Mouse (Mus musculus) embryo, embryonic 11.5 days (tissue): ENCODE measurements around the gene Coa3.
"Not testable (repeated sequence)": the region's sequence is repeated elsewhere in the genome, so short reads cannot be mapped to it uniquely, and the experiment has no call there.

ENCODE experiments used
- DNase-seq: peaks from one replicate; pipeline ENCODE4 v3.0.0-alpha.2; 2012; ENCODE audit warnings: low read depth, low spot score

Gene Coa3

DNA sequence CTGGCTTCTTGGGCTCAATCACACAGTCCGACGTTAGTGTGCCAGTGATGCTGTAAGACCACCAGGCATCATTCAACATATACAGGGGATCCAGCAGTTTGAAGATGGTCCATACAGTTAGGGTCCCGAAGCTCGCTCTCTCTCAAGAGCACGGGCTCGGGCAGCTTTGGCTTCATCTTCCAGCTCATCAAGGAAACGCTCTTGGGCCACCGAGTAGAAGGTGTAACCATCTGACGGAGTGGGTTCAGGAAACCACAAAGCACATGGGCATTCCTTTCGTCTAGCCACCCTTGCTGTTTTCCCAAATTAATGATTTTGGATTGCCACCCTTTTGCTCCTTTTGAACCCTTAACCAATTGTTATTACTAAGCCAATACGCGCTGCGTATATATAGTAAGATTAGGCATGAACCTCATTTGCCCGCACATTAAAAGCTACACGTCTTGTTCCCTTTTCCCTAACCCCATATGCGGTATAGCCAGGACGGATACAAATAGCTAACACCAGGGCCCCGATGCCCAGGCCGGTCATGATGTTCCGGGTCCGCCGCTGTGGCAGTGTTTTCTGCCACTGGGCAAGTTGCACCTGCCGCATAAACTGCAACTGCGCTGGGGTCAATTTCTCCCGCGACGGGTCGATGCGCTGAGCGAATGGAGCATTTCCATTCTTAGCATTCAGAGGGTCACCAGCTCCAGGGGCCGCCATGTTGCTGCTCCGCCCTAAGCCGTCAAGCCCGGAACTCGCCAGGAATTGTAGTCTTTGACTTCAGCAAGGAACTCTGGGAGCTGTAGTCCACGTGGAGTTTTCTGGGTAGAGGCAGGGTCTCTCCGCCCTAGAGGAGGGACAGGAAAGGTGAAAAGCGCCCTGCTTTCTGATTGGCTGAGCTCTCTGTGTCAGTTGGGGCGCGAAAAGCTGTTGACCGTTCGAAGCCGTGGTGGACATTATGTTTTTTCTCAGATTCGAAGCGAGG is at the start of gene Coa3, which contains the start of gene Cntd1:
TSS of gene Coa3 (minus strand) at position 892 of the 970 bp plus-strand sequence.
TSS of gene Cntd1 (plus strand) at position 790 of the 970 bp plus-strand sequence.
- DNase-seq = peak; percentile 84

DNA sequence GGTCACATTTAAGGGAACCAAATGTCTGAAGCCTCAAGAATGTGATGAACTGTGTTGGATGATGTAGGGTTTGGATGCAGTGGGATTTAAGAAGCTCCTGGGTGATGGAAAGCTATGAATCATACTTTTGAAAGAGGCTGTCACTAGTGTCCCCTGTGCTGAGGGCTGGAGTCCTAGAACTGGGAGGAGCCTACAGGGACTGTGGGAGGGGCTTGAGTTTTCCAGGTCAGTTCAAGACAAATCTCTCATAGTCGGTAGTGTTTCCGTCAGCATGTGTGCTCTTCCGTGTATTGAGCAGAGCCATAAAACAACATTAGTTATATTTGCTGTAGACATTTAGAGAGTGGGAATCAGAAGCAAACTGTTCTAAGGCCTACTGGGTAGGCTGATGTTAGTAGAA is 48.4 kb upstream of the Coa3 start:
- no peak for DNase-seq

- DNase-seq = no peak
These were observed 47.2 kb upstream of the Coa3 start for GRCm38 (mm10) chr11:101326147-101326546.

GRCm38 (mm10) chr11:101325201-101325600 is 46.3 kb upstream of the Coa3 start:
- DNase-seq = not testable (repeated sequence)

DNA sequence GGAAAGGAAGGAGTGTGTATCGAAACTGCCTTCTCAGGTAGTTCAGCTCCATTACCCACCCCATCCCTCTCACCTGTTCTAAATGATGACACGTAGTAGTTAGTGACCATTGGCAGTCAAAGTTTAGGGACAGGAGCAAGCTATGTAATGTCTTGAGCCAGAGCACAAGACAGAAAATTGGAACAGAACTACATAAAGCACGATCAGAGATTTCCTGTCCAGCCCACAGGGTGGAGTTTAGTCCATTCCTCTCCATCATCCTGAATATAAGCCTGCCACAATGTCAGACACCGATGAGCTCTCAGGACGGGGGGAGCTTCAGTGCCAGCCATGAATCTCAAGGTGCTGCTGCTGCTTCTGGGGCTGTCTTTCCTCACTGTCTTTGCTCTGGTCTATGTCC is 45.8 kb upstream of the Coa3 start, which contains the start of gene Aoc2:
TSS of gene Aoc2 (plus strand) at position 301 of the 400 bp plus-strand sequence.
- DNase-seq = no peak

DNA sequence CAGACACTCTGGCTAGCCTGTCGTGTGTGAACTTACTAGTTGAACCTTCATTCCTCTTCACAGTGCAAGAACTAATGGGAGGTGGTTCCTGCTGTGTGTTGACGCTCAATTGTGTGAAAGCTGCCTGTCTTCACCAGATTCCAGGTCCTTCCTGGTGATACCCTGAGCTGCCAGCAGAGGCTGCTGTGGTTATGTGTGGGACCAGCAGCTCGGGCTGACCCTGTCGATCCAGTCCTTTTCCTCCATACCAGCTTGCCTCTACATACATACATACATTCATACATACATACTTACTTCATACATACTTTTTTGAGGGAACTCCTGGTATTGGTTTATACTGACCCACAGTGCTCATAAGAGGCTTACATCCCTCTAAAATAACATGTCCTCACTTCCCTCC is 44.7 kb upstream of the Coa3 start:
- DNase-seq = peak; percentile 45

GRCm38 (mm10) chr11:101316501-101316917 is 37.6 kb upstream of the Coa3 start:
- no peak for DNase-seq

GRCm38 (mm10) chr11:101315665-101316500 is 37.0 kb upstream of the Coa3 start, which contains the start of gene Psme3:
Gene Psme3 (plus strand): TSS chr11:101316213.
- peak; percentile 87 for DNase-seq

DNA sequence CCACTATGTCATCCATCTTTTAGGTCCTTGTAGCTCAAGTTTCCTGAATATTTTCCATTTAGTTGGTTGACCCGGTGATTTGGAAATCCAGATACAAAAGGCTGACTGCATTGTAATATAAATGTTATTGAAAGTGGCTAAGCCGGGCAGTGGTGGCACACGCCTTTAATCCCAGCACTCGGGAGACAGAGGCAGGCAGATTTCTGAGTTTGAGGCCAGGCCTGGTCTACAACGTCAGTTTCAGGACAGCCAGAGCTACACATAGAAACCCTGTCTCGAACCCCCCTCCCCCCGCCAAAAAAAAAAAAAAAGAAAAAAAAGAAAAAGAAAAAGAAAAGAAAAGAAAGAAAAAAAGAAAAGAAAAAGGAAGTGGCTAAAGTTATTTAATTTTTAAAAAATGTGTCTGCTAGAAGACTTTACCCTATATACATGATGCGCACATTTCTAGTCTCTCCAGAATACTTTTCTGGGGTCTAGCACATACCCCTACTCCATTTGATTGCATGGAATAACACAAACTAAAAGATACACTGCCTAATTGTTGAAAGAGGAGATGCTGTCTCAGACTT is 36.3 kb upstream of the Coa3 start:
- DNase-seq = no peak

DNA sequence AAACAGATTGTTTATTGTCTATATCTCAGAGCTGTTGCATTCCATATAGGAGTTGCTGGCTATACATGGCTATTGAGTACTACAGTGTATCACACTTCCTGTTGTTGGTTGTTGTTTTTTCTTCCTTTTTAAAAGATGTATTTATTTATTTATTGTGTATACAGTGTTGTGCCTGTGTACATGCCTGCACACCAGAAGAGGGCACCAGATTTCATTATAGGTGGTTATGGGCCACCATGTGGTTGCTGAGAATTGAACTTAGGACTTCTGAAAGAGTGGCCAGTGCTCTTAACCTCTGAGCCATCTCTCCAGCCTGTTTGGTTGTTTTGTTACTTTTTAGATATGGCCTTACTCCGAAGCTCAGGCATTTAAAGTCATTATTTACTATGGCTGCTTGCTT is 35.7 kb upstream of the Coa3 start:
- DNase-seq = no peak

- DNase-seq = no peak
These were observed 33.2 kb upstream of the Coa3 start for GRCm38 (mm10) chr11:101312150-101312549.

- DNase-seq = no peak
These were observed 32.2 kb upstream of the Coa3 start for GRCm38 (mm10) chr11:101311083-101311482.

- DNase-seq = no peak
These were observed 28.8 kb upstream of the Coa3 start for GRCm38 (mm10) chr11:101307744-101308143.

- peak; percentile 93 for DNase-seq
These were observed 23.3 kb upstream of the Coa3 start, which contains the start of gene Becn1 for GRCm38 (mm10) chr11:101302004-101302798. Gene Becn1 (minus strand): TSS chr11:101302286.

- no peak for DNase-seq
These were observed 22.5 kb upstream of the Coa3 start for GRCm38 (mm10) chr11:101301299-101302003.

DNA sequence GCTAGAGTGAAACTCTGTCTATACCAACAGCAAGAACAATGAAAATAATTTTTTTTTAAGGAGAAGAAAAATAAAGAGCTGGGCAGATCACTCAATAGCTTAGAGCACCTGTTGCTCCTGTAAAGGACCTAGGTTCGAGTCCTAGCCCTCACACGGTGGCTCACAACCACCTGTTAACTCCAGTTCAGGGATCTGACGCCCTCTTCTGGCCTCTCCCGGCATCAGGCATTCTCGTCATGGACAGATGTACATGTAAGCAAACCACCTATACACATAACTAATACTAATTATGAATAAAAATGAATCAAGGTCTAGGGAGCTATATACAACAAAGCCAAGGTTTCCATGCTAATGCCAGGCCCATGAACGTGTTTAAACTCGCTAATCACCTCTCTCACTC is 22.0 kb upstream of the Coa3 start:
- DNase-seq = no peak

DNA sequence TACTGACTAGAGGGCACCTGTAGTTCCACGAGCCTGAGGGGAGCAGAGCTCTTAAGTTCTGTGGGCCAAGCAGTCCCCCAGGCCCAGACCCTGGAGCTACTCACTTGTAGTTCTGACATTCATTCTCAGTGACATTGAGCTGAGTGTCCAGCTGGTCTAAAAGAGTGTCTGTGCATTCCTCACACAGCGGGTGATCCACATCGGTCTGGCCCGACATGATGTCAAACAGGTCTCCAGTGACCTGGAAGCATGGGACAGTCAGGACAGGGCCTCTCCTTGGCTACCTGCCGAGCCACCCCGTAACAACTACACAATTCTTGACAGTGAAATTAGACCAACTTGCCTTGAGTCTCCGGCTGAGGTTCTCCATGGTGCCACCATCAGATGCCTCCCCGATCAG is 16.3 kb upstream of the Coa3 start:
- DNase-seq = no peak

- DNase-seq = no peak
These were observed 12.3 kb upstream of the Coa3 start for GRCm38 (mm10) chr11:101291231-101291630.

- no peak for DNase-seq
These were observed 8.4 kb upstream of the Coa3 start for GRCm38 (mm10) chr11:101287306-101287705.

- DNase-seq = no peak
These were observed 4.9 kb upstream of the Coa3 start for GRCm38 (mm10) chr11:101283805-101284204.
